Mouse (Mus musculus) ZHBTc4 (cell line): ENCODE data around the gene Zeb2.
A peak's percentile ranks its signal among the peaks of the same experiment; 100 is the strongest.

ENCODE experiments used
- DNase-seq: peaks from one replicate; pipeline ENCODE4 v3.0.0-alpha.2; 2011; ENCODE audit warnings: low read depth, low spot score

Gene Zeb2

GRCm38 (mm10) chr2:45096638-45097247 is 20.5 kb downstream of the Zeb2 start:
- DNase-seq = no peak

DNA sequence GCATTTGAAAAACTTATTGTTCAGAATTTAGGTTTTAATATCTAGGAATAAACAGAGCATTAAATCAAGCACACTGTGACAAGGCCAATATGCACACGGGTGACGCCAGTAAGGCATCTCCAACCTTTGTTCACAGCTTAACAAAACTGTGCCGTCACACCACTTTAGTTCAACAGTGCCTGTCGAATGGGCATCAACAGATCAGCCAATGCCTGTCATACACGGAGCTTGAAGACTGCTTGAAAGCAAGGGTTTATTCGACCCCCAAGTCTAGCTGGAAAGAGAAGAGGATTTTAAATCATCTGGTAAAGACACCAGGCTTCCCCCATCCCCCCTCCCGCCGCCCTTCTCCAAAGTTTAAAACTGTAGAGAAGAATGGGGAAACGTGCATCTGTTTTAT is 21.4 kb downstream of the Zeb2 start:
- DNase-seq = no peak

DNA sequence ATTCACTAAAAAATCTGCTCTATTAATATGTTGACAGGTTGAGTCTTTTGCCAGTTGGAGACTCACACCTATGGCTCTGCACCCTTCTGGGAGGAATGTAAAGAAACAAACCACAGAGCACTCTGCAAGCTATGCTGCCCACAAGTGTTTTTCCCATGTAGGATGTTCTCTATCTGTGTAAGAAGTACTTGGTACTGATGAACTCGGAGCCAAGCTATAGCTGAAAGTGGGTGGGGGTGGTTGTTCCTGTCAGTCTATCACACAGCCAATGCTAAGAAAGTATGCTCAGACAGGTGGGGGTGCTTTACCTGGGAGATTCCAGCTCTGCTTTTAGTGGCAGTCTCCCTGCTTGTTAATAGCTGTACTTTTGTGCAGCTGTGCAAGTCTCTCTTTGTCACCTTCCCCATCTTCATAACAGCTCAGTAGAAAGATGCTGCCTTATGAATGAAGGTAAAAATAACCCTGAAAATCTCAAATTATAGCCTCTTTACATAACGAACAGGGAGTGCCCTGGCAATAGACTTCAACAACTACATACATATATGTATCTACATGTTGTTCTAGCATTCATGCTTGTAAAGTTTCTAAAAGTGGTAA is 22.7 kb downstream of the Zeb2 start:
- DNase-seq = no peak

DNA sequence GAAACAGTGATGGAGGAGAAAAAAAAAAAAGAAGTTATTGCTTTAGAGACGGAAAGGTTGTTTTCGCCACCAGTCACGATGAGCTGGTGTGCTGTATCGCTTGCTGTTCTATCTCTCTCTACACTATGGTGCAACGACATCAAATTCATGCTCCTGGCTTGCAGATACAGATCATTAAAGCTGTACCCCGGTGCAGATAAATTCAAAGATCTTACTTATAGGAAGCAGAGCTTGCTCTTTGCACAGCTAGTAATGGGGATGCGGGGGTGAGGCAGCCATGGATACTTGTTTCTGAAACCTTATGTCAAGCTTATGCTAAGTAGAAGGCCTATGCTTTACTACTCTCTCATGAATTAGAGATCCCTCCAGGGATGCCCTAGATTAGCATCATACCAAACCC is 23.7 kb downstream of the Zeb2 start:
- no peak for DNase-seq

DNA sequence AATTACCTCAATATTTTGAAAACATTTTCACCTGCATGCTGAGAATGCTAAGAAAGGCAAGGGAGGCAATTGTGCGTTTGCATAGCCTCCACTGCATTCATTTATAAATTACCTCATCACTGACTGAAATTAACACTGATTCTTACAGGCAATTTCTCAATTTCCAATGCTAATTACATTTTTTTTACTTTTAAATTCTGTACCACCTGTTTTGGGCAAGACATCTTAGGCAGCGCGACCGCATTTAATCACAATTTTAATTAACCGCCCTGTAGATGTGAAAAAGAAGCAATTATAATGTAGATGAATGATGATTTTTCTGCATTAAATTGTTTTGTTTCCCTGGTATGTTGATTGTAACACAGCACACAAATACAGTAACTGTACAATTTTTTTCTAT is 24.5 kb downstream of the Zeb2 start:
- DNase-seq = no peak

GRCm38 (mm10) chr2:45090529-45091297 is 26.5 kb downstream of the Zeb2 start:
- DNase-seq = no peak

DNA sequence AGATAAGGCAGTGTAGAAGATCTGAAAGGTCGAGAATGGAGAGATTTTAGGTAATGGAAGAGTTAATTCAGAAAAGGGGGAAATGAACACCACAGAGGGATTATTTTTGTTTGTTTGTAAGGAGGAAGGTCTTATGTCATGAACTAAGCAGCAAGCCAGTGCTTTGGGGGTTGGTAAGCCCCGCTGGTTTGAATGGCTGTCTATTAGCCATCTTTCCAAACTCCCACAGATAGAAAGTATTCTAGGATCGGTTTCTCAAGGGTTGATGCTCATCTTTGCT is 28.0 kb downstream of the Zeb2 start:
- DNase-seq = no peak

DNA sequence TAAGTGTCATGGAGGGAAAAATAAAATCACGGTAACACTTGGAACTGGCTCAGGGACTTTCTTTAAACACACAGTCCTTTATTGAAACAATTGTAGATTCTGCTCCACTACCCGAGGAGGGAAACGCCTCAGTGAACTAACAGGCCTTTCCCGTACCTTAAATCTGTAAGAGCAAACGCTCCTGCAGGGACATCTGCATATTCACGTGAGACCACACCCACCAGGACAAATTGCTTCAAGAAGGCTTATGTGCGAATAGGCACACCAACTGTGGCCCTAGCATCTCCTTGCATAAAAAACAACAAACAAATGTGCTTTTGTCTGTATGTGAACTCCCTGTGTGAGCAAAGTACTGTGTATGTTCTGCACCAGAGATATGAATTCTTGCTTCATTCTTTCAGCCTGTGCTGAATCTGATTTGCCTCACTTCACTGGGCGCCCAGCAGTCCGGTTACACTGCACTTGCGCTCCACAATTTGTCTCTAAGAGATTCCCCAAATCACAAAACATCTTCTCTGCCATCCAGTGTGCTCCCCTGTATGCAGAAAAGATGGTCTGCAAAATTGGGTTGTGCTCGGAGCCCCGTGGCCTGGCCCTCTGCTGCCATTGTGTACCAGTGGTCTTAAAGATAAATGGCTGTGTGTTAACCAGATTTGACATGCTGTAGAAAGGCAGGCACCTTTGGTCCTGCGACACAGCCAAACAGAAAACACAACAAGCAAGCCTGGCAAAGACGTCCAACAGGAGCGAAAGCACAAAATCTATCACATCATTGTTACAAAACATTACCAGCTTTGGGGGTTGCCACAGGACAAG is 28.6 kb downstream of the Zeb2 start:
- peak; percentile 44 for DNase-seq

DNA sequence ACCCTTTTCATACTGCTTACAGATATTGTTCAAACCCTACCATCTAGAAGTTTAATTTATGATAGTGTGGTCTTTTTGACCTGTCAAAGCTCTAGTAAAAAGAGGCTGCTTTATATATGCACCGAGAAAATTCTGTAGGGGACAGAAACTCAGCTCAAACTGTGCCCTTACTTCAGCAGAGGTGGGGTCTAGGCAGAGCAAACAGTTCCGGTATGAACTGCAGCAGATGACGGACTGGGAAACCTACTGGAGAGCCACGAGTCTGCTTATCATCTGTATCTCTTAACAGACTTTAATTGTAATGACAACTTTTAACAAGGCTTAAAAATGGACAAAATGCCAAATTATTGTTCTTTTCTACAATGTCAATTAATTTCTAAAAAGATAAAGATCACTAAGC is 30.0 kb downstream of the Zeb2 start:
- DNase-seq = no peak

DNA sequence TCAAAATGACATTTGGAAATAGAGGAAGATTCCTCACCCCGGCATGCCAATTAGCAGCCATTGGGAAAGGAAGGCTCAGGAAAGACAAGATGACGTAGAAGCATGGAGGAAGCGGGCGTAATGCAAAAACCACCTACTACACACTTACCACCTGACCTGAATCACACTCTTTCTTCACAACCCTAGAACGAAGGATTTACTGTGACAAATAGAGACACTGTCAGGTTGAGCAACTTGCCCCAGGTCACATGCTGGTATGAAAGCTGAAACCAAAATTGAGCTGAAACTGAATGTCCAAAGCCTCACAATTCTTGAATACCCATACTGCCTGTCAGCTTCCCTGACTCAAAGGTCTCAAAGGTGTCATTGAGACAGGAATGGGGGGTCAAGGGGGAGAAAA is 31.5 kb downstream of the Zeb2 start:
- no peak for DNase-seq

GRCm38 (mm10) chr2:45083042-45083441 is 34.2 kb downstream of the Zeb2 start:
- no peak for DNase-seq

DNA sequence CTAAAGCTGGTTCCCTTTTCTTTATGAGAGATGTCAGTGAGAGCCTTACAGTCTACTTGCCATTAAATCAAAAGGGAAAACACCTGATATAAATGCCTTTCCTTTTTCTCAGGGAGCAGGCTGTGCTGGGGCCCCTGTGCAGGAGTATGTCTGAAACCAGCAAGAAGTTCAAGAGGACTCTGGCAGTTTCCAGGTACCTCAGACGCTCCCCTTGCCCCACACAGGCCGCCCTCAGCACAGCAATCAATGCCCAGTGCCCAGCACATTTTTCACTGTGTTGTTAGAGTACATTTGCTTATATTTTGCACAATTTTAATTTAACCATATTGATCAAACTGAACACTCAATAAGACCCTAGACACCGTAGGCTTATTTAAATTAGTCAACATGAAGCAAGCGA is 35.6 kb downstream of the Zeb2 start:
- DNase-seq = no peak

DNA sequence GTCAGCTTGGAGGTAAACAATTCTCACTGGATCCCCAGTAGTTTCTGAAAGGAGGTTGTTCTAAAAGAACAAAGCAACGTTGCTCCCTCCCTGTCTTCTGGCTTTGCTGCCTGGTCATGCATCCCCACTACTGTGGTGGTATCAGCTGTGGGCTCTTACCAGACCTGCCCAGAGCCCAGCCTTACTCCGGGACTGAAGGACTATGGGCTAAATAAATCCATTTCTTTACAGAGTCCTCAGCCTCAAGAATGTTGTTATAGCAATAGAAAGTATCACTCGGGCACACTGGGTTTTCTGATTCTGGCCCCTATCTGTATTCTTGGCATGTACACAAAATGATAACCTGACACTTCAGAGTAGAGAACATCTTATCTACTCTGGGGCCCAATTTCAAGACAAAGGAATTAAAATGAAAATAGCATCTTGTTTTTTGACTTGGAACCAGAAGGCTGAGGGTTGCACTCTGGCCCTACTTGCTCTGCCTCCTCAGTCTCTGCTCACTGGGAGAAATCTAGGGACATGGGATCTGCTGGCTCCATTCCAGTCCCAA is 39.2 kb downstream of the Zeb2 start:
- DNase-seq = no peak

- no peak for DNase-seq
Measured at GRCm38 (mm10) chr2:45077383-45077782, 39.8 kb downstream of the Zeb2 start.

DNA sequence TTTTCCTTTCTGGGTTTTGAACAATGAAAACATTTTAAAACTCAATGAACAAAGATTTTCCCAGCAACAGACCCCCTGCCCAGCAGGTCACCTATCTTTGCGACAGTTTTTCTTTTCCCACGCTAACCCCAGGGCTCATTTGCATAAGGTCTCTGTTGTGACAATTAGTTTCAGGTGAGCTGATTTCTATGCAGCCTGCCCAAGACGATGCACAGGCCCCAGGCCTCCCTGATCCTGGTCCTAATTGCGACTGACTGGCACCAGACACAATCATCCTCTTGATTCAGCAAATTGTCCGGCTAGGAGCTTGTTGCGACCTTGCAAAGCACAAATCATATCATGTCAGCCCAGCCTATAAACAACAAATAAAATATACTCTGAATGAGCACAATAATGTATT is 44.2 kb downstream of the Zeb2 start:
- DNase-seq = no peak

DNA sequence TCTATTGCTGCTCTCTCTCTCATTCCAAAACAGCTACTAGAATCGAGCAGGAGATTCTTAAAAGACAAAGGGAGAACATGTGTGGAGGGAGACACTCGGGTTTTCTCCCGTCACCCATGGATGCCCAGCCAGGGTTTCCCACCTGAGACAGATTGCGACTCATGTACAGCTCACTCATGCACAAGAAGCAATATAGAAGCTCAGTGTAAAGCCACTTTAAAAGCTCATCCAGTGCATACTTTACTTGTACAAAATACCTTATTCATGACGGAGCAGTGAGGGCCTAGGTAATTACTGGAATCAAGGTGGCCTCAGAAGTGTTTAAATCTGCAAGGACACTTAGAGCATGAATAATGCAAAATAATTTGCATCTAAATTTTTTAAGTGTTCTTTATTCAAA is 45.9 kb downstream of the Zeb2 start:
- no peak for DNase-seq

DNA sequence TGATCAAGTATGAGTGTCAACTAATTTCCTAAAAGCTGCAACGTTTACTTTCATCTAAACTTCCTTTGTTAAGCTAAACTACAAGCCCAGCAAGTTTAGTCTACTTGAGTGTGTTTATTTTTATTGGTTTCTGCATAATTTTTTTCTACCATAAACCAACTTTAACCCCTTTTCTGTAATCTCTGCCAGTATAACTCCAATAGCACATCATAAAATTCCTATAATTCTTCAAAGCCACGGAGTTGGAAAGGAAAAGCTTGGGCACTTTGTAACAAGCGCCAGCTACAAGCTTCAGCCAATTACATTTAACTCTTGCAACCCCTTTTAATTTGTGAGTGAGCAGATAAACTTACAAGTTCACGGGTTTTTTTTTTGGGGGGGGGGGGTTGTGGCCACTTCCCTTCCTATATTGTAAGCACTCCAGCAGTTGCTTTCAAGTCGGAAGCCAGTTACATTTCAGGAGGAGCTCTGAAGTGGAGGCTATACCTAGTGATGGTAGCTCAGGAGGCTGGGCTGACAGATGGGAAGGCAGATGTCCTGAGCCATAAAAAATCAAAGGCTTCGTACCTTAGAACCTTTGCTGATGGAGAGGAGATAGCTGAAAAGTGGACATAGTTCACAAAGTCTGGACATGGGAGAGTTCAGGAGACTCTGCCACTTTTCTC is 46.5 kb downstream of the Zeb2 start:
- no peak for DNase-seq

DNA sequence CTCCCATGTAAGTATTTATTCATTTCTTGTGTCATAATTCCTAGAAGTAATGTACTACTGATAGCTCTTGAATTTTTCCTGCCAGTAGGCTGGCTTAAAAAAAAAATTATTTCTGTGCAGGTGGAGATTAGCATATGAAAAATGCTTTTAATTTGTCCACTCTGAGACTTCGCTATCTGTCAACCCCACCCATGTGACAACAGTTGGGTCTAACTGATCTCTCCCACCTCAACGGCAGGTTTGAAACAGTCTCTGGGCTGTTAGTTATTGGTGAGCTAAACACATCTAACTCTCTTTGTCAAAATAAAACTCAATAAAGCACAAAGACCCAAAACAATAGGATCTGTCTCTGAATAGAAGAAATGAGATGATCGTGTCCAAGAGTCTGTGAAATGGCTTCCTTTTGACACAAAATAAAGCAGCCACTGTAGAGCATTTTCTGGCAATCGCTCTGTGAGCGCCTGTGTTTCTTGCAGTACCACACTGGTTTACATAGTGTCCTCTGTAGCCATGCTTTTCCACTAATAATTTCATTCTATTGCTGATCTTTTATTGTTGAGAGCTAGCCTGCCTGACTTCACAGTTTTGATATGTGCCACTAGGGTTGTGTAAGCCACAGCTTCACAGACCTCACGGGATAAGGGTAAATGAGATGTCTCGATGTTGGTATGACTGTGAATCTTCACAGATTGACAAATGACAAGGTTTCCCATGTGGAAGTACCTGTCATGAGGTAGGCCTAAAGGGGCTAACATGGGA is 48.2 kb downstream of the Zeb2 start:
- DNase-seq = no peak

DNA sequence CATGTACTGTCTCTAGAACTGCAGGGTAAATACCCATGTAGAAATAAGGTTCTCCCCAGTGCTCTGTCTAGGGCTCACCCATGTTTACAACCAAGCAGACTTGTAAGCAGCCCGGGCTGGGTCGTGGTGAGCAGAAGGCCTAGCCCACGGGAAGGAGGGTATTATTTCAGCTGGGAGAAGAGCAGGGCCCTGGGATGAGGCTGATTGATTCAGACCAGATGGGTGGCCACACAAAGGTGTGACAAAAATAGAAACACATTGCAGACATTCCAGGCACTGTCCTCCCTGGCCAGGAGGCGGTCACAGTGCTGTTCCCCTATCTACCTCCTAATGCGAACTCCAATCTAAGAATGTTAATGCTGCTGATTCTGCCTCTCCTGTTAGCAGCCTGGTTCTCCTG is 50.1 kb downstream of the Zeb2 start:
- peak; percentile 10 for DNase-seq

GRCm38 (mm10) chr2:45063300-45063890 is 53.8 kb downstream of the Zeb2 start:
- no peak for DNase-seq

GRCm38 (mm10) chr2:45062136-45062535 is 55.1 kb downstream of the Zeb2 start:
- no peak for DNase-seq
